Mouse (Mus musculus) myocyte (in vitro differentiated cells): ENCODE data around the gene Nectin3. TPM values are rescaled to one million over a fixed set of nuclear protein-coding genes. Genes with fewer than 3 reads are reported as not detected.

Experiments
- H3K27me3 ChIP-seq: one replicate; pipeline ENCODE4 v1.6.1; 2011; ENCODE audit not compliant: control insufficient read depth, insufficient read depth, insufficient read length
- H3K36me3 ChIP-seq: one replicate; pipeline ENCODE4 v1.6.1; 2011; ENCODE audit not compliant: control insufficient read depth, insufficient read depth
- H3K4me2 ChIP-seq: one replicate; pipeline ENCODE4 v1.6.1; 2011; ENCODE audit warnings: low read depth, control low read depth
- H3K4me3 ChIP-seq: one replicate; pipeline ENCODE4 v1.5.1; 2011; ENCODE audit warnings: mild to moderate bottlenecking, control low read depth, moderate library complexity
- H3K79me2 ChIP-seq: one replicate; pipeline ENCODE4 v1.6.1; 2011; ENCODE audit not compliant: control insufficient read depth, insufficient read depth
- H3ac ChIP-seq: one replicate; pipeline ENCODE4 v1.6.1; 2011; ENCODE audit not compliant: control insufficient read depth, insufficient read length
- CEBPB ChIP-seq: IDR thresholded peaks from 2 replicates; pipeline ENCODE4 v1.6.1; 2011; ENCODE audit warnings: mild to moderate bottlenecking, moderate library complexity; ENCODE audit not compliant: poor library complexity, insufficient read depth, severe bottlenecking
- E2F4 ChIP-seq: IDR thresholded peaks from one replicate; pipeline ENCODE4 v1.6.1; 2011; ENCODE audit warnings: mild to moderate bottlenecking, control low read depth, moderate library complexity; ENCODE audit not compliant: insufficient read depth
- MAX ChIP-seq: IDR thresholded peaks from one replicate; pipeline ENCODE4 v1.6.1; 2011; ENCODE audit warnings: low read depth, mild to moderate bottlenecking, control low read depth
- MYOD1 ChIP-seq, 3 experiments: IDR thresholded peaks; one replicate each; pipeline ENCODE4 v1.6.1; 2011; ENCODE audit warnings: control low read depth in 2 of 3, low read depth in 2 of 3, mild to moderate bottlenecking in 2 of 3, moderate library complexity in 1 of 3; ENCODE audit not compliant: insufficient read length in 2 of 3, control insufficient read depth in 1 of 3
- MYOG ChIP-seq, 3 experiments: IDR thresholded peaks; one replicate each; pipeline ENCODE4 v1.6.1; 2011; ENCODE audit warnings: control low read depth in 2 of 3, low read depth in 2 of 3, mild to moderate bottlenecking in 2 of 3; ENCODE audit not compliant: insufficient read length in 2 of 3, control insufficient read depth in 1 of 3, insufficient read depth in 1 of 3
- POLR2A ChIP-seq: IDR thresholded peaks from one replicate; pipeline ENCODE4 v1.6.1; 2011; ENCODE audit warnings: low read depth, mild to moderate bottlenecking, control low read depth, moderate library complexity; ENCODE audit not compliant: insufficient read length
- POLR2AphosphoS2 ChIP-seq: IDR thresholded peaks from one replicate; pipeline ENCODE4 v1.6.1; 2011; ENCODE audit warnings: low read depth, control low read depth; ENCODE audit not compliant: insufficient read length
- REST ChIP-seq: IDR thresholded peaks from one replicate; pipeline ENCODE4 v1.6.1; 2011; ENCODE audit warnings: mild to moderate bottlenecking, control low read depth, moderate library complexity; ENCODE audit not compliant: insufficient read depth, insufficient read length
- SRF ChIP-seq: IDR thresholded peaks from one replicate; pipeline ENCODE4 v1.6.1; 2011; ENCODE audit warnings: low read depth; ENCODE audit not compliant: control insufficient read depth, insufficient read length
- TCF12 ChIP-seq: IDR thresholded peaks from one replicate; pipeline ENCODE4 v1.6.1; 2011; ENCODE audit warnings: mild to moderate bottlenecking, control low read depth; ENCODE audit not compliant: poor library complexity, insufficient read depth, severe bottlenecking
- TCF3 ChIP-seq: IDR thresholded peaks from one replicate; pipeline ENCODE4 v1.6.1; 2011; ENCODE audit warnings: low read depth, control low read depth; ENCODE audit not compliant: insufficient read length
- USF1 ChIP-seq: IDR thresholded peaks from one replicate; pipeline ENCODE4 v1.6.1; 2011; ENCODE audit warnings: low read depth, mild to moderate bottlenecking, control low read depth, moderate library complexity
- polyA plus RNA-seq: library from polyadenylated mRNA; unstranded; fragments of >200 nt; fragmentation: generic; extraction: Trizol; gene quantifications from one replicate; pipeline ENCODE4 v1.2.1, GENCODE M21; 2012; ENCODE audit warnings: missing spikeins

Nectin3 gene
- polyA plus RNA-seq, 1 experiment, result 8.1 TPM

DNA sequence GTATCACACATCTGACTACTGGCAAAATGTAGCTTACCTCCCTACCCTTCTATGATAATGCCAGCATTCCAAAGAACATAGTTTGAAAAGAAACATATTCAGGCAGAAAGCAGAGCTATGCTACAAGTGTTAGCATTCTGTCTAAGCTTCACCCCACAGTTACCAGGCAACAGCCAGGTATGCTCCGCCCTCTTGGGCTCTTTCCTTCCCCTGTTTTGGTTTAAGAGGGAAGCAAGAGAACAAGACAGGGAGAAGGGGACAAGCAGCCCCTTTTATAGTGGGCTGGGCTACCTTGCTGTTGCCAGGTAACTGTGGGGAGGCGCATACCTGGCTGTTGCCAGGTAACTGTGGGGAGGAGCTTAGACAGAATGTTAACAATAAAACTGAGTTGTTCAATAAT lies 4.0 kb upstream of the Nectin3 start:
- no peak for TF ChIP-seq MAX
- no peak for TF ChIP-seq SRF
- no peak for TF ChIP-seq MYOG (IDR thresholded peaks at IDR 0.05; ENCODE audit: control insufficient read depth in 1 of 3, insufficient read depth in 1 of 3, insufficient read length in 2 of 3, low read depth in 2 of 3)
- no peak for TF ChIP-seq TCF3
- TF ChIP-seq USF1, result no peak
- TF ChIP-seq REST, result no peak
- no peak for TF ChIP-seq CEBPB
- TF ChIP-seq POLR2A, result no peak
- TF ChIP-seq MYOD1 (IDR thresholded peaks at IDR 0.05; ENCODE audit: control insufficient read depth in 1 of 3, insufficient read length in 2 of 3, low read depth in 2 of 3), result no peak
- Histone ChIP-seq H3K4me2 (no peak overlapping the region), H3K27me3 (no peaks in the 10 kb centered on the region), H3K4me3 (no peak overlapping the region), H3ac (no peak overlapping the region), H3K79me2 (no peaks in the 10 kb centered on the region), H3K36me3 (no peaks in the 10 kb centered on the region)

DNA sequence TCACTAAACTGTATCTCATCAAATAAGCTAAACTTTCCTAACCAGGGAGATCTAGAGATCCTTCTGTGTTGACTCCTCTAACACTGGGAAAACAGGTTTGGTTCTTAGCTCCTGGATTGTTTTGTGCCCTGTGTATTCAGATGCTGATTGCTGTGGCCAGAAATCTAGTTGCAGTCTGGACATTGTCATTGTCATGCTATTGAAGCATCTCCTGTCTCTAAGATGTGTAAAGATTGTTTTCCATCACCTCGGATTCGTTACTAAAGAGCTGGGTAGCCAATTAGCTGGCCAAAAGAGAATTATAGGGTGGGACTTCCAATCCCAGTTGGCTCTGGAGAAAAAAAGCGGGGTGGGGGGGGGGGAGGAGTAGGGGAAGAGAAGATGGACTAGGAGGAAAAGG lies 2.4 kb upstream of the Nectin3 start:
- Histone ChIP-seq H3K4me3 (no peak overlapping the region), H3K79me2 (peaks cover 3% of the 10 kb centered on the region), H3K36me3 (no peaks in the 10 kb centered on the region), H3K27me3 (no peaks in the 10 kb centered on the region), H3ac (no peak overlapping the region), H3K4me2 (no peak overlapping the region)
- TF ChIP-seq SRF (no peak), REST (no peak), MYOG (IDR thresholded peaks at IDR 0.05; ENCODE audit: control insufficient read depth in 1 of 3, insufficient read depth in 1 of 3, insufficient read length in 2 of 3, low read depth in 2 of 3) (no peak), TCF12 (no peak), MAX (no peak), CEBPB (no peak), USF1 (no peak), POLR2AphosphoS2 (no peak), E2F4 (no peak), MYOD1 (IDR thresholded peaks at IDR 0.05; ENCODE audit: control insufficient read depth in 1 of 3, insufficient read length in 2 of 3, low read depth in 2 of 3) (no peak)

DNA sequence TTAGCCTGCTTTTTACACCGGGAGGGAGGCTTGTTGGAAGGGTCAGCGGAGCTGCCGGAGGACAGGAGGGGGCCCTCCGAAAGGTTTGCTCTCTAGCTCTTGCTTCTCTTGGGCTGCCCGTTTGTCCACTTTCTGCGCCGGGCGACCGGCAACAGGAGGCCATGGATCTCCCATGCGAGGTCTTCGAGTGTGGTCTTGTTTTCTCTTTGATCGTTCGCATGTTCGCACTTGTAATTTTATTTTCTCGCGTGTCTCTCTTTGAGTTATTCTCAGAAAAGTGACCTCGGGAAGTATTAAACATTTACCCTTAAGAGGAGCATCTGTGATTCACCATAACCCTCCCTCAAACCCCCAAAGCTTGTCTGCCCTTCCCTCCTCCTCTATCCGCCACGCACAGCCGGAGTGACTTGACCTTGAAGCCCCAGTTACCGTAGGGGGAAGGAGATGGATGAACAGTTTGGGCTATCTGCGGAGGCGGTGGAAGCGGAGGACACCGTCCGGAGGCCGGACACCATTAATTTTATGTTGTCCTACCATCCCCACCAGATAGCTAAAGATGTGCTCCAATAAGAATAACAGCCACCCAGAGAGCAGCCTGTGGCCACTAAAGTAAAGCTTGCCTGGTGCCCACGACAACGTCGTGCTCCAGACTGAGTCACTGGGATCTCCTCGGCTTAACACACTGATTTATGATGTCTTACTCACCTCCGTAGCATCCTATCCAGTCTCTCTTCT lies 472 bp downstream of the Nectin3 start:
- H3K79me2 ChIP-seq, result peaks cover 32% of the 10 kb centered on the region
- H3K27me3 ChIP-seq, result no peaks in the 10 kb centered on the region
- no peak for TF ChIP-seq POLR2AphosphoS2
- TF ChIP-seq E2F4, result no peak
- no peak for TF ChIP-seq POLR2A
- TF ChIP-seq TCF3, result no peak
- no peak for TF ChIP-seq MYOG (IDR thresholded peaks at IDR 0.05; ENCODE audit: control insufficient read depth in 1 of 3, insufficient read depth in 1 of 3, insufficient read length in 2 of 3, low read depth in 2 of 3)
- no peak for TF ChIP-seq USF1
- TF ChIP-seq TCF12, result no peak
- TF ChIP-seq MYOD1 (IDR thresholded peaks at IDR 0.05; ENCODE audit: control insufficient read depth in 1 of 3, insufficient read length in 2 of 3, low read depth in 2 of 3), result no peak
- no peak for TF ChIP-seq SRF
- TF ChIP-seq REST, result no peak
- no peak for TF ChIP-seq MAX
- TF ChIP-seq CEBPB, result no peak
- peak overlapping the region; percentile 43 for H3K4me3 ChIP-seq
- no peak overlapping the region for H3ac ChIP-seq
- no peaks in the 10 kb centered on the region for H3K36me3 ChIP-seq
- peak overlapping the region; percentile 99 for H3K4me2 ChIP-seq

DNA sequence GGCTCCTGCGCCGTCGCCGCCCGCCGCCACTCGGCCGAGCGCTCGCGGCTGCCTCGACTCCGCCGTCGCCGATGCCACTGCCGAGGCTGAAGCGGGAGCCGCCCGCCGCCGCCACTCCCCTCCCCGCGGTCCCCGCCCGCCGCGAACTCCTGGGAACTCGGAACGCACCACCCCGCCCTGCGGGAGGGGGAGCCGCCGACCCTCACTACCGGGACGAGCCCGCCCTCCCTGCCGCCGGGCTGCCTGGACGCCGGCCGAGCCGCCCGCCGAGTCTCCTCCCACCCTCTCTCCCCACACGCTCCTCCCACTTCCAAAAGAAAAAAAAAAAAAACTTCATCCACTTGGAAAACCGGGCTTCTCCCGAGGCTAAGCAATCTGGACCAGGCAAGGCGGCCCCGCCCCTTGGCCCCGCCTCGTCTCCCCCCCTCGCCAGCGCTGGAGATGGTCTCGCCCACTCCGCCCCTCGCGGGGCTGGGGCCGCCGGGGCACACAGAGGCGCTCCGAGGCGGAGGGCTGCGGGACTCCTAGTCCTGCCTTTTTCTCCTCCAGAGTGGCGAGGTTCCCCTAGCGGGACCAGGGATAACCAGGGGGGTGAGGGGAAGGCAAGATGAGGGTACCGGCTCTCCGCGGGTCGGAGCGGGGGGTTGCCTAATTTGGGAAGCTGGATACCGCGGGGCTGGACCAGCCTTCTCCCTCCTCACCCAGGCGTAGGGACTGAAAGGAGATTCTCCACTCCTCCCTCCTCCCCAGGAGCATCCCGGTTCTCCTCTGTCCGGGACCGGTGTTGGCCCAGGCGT lies 1.2 kb downstream of the Nectin3 start:
- TF ChIP-seq E2F4 (no peak), USF1 (no peak), POLR2AphosphoS2 (peak; percentile 77), MYOD1 (IDR thresholded peaks at IDR 0.05; ENCODE audit: control insufficient read depth in 1 of 3, insufficient read length in 2 of 3, low read depth in 2 of 3) (peak in 1 of 3 experiments; percentile 4), SRF (peak; percentile 69), MYOG (IDR thresholded peaks at IDR 0.05; ENCODE audit: control insufficient read depth in 1 of 3, insufficient read depth in 1 of 3, insufficient read length in 2 of 3, low read depth in 2 of 3) (peak in 1 of 3 experiments; percentile 4), POLR2A (peak; percentile 79)

More for the DNA sequence above, 1.2 kb downstream of the Nectin3 start:
- Histone ChIP-seq H3K27me3 (no peaks in the 10 kb centered on the region), H3ac (peak overlapping the region; percentile 27), H3K79me2 (peaks cover 40% of the 10 kb centered on the region), H3K4me2 (peak overlapping the region; percentile 99), H3K4me3 (peak overlapping the region; percentile 43), H3K36me3 (no peaks in the 10 kb centered on the region)
